Mouse (Mus musculus) embryo, embryonic 11 days (tissue): Measurements from ENCODE around the gene 4930426L09Rik.
A peak's percentile ranks its signal among the peaks of the same experiment; 100 is the strongest.

Experiments
- DNase-seq: peaks from one replicate; pipeline ENCODE4 v3.0.0-alpha.2; 2015

The 4930426L09Rik gene

GRCm38 (mm10) chr2:18998054-18998478 lies at the start of gene 4930426L09Rik, which contains the start of gene Pip4k2a:
TSS of gene 4930426L09Rik (plus strand) at chr2:18998343.
TSS of gene Pip4k2a (minus strand) at chr2:18998126.
- peak; percentile 96 for DNase-seq

DNA sequence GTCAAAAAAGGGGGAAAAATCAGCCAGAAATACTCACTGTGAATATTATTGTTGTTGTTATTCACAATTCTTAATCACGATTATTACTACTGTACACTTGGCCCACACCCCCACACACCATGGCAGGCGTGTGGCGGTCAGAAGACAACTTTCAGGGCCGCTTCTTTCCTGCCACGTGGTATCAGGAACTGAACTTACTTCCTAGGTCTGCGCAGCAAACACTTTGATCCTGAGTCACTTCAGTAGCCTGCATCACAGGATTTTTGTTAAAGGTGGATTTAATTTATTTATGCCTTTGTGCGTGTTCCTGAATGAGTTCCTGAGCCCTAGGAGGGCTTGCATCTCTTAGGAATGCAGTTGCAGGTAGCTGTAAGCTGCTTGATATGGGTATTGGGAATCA lies 49.4 kb upstream of the 4930426L09Rik start:
- no peak for DNase-seq

GRCm38 (mm10) chr2:18950758-18951157 lies 47.4 kb upstream of the 4930426L09Rik start:
- DNase-seq, result no peak

- no peak for DNase-seq
Observed at GRCm38 (mm10) chr2:18952102-18952673, 46.0 kb upstream of the 4930426L09Rik start.

DNA sequence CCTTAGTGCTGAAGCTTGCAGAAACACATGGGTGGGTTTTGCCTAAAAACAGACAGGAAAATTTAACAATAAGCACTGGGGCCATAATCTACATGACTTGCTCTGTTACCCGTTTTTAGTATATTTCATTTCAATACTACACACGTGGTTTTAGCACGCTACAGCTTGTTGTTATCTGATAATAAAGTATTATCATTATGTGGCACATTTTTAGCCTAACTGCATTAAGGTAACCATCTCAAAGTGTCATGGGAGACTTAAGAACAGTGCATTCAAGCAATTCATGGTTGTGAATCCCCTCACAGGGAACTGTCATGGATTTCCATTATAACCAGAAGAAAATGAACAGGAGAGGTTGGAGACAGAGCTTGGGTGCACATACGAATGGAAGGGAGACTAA lies 43.7 kb upstream of the 4930426L09Rik start:
- DNase-seq, result no peak

- DNase-seq, result no peak
Observed at GRCm38 (mm10) chr2:18955022-18955421, 43.1 kb upstream of the 4930426L09Rik start.

DNA sequence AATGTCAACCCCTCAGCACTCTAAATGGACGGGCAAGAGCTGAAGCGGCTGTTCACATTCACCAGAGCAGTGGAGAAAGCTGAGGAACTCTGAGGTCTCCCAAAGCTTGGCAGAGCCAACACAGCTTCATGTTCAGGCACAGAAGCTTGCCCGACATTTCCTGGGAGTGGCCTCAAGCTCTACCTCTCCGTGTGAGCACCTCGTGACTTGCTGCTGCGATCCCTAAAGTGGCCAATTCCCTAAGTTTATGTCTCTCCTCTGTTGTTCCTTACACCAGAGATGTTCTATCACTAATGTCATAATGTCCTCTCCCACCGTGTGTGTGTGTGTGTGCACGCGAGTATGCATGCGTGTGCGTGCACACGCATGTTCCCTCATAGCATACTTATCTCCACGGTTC lies 42.5 kb upstream of the 4930426L09Rik start:
- no peak for DNase-seq

DNA sequence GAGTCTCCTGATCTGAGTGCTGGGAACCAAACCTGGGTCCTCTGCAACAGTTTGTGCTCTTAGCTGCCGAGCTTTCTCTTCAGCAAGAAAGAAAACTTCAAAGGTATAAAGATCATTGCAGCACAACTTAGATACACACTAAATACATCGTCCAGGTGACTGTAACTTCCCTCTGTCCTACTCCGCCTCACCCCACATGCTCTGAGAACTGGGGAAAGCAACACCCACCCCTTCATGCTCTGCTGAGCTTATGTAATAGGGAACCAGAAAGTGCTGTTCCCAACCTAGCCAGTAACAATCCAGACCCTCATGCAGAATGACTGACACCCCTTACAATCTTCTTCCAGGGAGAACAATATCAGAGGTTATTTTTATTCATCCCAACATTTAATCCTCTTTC lies 41.7 kb upstream of the 4930426L09Rik start:
- no peak for DNase-seq

DNA sequence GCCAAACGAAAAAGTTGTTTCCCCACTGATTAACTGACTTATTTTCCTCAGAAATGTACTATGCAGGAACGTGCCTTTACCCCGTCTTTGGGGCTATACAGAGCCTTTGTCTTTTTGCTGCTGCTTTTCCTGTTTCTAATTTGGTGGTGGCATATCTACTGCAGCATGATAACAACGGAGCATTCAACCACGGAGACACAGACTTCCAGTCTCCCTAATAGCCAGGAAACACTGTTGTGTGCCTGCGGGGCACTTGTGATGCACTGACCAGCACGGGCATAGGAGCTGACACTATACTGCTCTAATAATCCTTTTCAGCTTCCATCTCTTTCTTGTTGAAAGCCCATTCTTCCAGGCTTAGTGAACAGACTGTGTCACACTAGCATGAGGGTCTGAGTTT lies 41.2 kb upstream of the 4930426L09Rik start:
- DNase-seq, result no peak

DNA sequence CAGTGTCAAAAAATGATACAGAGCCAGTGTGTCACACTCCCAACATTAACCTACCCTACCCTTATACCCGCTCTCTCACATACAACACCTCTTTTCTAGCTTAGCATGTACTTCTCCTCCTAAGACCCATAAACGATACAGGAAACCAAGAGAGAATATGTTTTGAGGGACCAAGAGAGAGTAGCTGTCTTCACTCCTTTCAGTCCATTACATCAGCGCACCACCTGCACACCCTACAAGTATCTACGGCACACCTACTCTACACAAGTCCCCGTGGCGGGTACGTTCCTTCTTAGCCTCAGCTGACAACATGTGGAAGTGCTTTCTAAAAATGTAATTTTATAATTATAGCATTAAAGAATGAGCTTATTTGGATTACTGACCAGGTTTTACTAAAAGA lies 40.7 kb upstream of the 4930426L09Rik start:
- no peak for DNase-seq

GRCm38 (mm10) chr2:18958044-18958443 lies 40.1 kb upstream of the 4930426L09Rik start:
- no peak for DNase-seq

DNA sequence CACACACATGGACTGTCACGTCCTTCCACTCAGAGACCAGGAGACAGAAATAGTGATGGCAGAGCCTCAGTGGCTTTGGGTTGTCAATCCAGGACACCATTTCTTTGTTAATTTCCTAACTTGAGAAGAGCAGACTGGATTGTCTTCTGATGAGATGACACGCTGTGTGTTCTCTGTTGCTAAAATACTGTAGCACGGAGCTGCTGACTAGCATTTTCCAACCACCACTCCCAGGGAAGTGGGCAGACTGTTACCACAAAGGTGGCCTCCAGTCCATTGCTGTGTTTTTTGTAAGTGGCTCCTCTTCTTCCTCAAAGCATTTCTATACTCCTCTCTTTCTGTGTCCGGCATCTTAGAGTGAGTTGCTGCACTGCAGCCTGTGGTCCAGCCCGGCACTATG lies 39.6 kb upstream of the 4930426L09Rik start:
- DNase-seq, result no peak

- no peak for DNase-seq
Observed at GRCm38 (mm10) chr2:18959008-18959407, 39.1 kb upstream of the 4930426L09Rik start.

DNA sequence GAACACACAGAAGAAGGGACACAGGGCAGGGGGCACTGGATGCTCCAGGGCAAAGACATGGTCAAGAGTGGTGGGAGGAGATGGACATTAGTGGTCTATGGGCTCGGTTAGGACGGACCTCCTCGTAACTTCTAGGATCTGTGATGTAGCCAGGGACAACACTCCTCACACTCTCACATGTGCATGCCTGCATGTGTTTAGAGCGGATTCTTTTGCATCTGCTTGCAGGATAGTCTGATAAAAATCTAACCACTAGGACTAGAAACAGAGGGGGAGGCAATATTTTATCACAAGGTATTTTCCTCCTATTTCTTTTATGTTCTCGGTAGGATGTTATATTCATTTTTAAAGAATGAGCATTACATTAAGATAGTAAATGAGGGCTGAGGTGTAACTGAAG lies 38.6 kb upstream of the 4930426L09Rik start:
- no peak for DNase-seq

DNA sequence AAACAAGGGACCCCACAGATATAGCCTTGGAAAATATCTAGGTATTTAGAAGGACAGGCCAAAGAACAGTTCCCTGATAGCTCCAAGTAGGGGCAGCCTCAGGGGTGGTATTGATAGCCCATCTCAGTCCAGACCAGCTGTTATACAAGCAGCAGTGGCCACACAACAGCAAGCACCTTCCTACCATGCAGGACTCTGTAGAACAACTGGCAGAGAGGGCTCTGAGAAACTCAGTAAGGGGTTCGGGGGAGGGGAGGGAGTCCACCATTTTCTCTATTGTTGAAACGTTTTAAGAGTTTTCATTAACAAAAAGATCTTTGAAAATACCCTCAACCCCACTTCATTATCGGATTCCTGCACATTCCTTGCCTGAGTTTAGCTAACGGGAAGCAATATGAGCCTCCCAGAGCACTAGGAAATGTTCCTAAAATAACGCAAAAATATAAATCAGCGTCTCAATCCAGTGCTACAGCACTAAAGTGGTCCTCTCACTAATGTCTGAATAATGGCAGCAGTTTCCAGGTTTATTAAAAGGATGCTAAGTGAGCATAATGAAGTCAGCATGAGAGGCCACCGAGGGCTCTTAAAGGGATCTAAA lies 37.7 kb upstream of the 4930426L09Rik start:
- DNase-seq, result peak; percentile 52

DNA sequence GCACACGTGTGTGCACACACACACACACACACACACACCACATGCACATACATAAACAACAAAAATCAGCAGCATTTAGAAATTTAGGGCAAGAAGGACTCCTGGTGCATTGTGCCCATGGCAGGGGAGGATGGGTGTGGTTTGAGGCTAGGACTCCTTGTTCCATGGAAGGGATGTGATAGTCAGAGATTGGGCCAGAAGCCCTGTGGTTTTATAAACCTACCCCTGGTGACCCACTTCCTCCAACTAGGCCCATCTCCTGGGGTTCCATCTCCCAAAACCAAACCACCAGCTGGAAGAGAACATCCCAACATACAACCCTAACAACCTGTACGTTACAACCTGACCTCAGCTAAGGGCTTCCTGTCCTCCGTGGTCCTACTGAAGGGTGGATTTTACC lies 35.6 kb upstream of the 4930426L09Rik start:
- DNase-seq, result no peak

GRCm38 (mm10) chr2:18963286-18964040 lies 34.7 kb upstream of the 4930426L09Rik start:
- no peak for DNase-seq

DNA sequence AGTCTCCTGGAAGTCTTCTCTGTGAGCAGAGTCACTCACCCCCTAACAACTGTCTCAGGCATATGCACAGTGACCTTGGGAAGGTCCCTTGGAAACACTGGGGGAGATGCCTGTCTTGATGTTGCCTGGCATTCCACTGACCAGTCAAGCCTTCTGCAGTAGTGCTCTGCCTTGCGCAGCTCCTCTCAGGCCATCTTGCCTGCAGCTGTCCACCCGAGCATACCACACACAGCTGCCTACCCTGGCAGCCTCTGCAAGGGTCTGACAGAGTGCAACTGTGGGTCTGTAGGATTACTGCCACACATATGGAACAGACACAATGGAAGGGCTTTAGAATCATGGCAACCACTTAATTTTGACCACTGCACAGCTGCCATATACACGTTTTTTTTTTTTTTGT lies 33.0 kb upstream of the 4930426L09Rik start:
- no peak for DNase-seq

DNA sequence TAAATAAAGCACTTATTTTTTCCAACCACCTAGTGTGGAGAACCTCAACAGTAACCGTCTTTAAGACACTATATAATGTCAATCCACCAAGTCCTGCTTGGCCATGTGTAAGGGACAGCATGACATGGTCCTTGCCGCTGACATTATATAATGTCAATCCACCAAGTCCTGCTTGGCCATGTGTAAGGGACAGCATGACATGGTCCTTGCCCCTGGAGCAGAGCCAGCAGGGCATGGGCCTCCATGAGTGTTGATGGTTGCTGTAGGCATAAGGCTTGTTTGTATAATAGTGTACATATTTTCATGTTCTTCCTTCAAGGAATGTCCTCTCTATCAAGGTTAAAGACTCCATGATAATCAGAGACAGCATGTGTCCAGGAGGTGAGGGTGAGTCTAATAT lies 32.2 kb upstream of the 4930426L09Rik start:
- no peak for DNase-seq

DNA sequence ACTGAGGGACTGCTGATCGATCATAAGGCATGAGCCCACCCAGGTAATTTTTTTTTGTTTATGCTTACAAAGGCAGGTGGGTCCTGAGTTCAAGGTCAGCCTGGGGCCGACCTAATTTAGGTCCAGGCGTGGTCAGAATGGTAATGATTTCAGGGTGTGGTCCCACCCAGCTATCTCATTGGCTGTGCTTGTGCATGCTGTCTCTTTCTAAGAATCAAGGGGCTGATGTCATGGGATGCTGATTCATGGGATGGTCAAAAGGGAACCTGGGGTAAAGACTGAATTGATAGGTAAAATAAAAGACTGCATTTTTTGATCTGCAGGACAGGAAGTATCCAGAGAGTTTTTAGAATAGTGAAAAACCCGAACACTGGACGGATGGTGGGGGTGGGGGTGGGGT lies 31.6 kb upstream of the 4930426L09Rik start:
- no peak for DNase-seq

GRCm38 (mm10) chr2:18967451-18968063 lies 30.6 kb upstream of the 4930426L09Rik start:
- DNase-seq, result no peak

DNA sequence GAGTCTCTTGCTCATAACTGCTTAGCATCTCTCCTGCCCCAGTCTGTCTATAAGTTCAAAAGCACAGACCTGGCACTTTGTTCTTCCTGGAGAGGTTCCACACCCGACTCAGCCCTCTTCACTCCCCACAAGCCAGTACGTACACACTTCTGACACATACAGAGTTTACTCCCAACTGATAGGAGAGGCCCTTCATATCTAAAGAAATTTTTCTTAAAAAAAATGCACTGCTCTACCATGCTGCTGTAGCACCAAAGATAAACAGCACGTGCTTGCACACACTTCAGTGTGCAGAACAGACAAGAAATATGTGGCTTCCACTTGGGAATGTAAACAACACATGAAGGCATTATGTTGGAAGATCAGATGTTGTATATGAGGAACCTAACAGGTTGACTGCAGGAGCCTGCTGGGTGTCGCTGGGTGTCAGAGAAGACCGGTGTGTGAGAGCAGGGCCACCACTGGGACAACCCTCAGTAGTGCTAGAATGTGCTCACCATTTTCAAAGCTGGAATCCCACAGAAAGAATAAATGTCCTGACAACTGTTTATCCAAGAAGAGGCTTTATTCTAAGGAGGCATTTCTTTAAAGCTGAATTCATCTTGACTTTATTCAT lies 29.0 kb upstream of the 4930426L09Rik start:
- DNase-seq, result no peak

DNA sequence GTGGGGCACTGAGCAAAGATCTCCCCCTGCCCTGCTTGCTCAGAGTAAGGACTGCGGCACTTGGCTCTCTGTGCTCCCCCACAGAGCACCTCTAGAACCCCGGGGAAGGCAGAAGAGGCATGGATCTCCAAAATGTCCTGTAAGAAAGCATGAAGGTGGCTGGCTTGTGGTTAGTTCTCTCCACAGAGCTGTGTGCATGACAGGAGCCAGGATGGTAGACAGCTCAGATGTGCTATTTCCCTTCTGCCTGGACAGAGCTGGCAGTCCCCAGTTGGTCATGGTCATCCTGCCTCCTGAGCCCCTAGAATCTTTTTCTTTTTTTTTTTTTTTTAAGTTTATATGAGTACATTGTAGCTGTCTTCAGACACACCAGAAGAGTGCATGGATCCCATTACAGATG lies 27.7 kb upstream of the 4930426L09Rik start:
- no peak for DNase-seq
